Mouse (Mus musculus): ENCODE measurements at regions not wholly inside any gene's neighbourhood (a gene's known extent, or its start where the extent isn't known, plus 50 kb on each side); places are given as distances from the start of the nearest gene placed in this dataset.

DNA sequence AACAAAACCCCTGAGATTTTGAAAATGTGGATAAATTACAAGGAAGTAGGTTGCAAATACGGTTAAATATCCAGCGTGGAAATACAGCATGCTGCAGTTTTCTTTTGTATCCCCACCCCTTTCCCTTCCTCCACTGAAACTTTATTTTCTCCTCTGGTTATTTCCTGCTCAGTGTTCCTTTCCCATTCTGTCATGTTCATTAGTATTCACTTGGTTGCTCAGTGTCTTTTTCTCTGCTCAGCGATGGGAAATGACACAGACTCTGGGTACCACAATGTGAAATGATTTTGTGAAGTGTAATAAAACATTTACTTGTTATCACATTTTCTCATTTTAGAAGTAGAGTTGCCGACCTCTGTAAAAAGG is 169.6 kb upstream of the Col8a1 start:
- Histone ChIP-seq H3K36me3 (no peaks in the 10 kb centered on the region), H3K9me3 (replicated peaks) (no peaks in the 10 kb centered on the region), H3K27ac (no peak overlapping the region), H3K4me3 (no peak overlapping the region), H3K4me2 (no peak overlapping the region), H3K9ac (no peak overlapping the region), H3K4me1 (replicated peaks) (0 out of 2 replicates have a peak, but pooled peaks cover 4% of the 10 kb centered on the region), H3K27me3 (no peaks in the 10 kb centered on the region)
- 62% methylated on average over 4 of the region's 4 CpGs for WGBS
- ATAC-seq (replicated peaks; ENCODE audit: insufficient number of reproducible peaks, insufficient read depth, low FRiP score, low read depth): no peak

DNA sequence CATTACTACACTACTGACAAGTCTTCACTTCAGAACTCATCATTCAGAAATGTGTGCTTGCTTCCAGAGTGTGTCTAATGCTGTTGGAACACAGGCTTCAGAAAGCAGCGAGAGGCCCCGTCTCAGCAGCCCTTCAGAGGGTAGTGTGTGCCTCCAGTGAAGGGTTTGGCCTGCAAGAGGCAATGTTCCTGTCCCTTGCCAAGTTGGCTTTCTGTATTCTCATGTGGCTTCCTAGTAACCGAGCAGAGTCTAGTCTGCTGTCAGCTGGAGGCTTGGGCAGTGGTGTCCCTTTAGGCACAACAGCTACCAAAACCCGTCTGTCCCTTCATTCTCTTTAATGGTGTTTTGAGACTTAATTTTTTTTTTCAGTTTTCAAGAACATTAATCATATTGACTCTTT is 173.3 kb upstream of the Col8a1 start:
- Histone ChIP-seq H3K9ac (no peak overlapping the region), H3K27me3 (no peaks in the 10 kb centered on the region), H3K4me3 (no peak overlapping the region), H3K4me2 (no peak overlapping the region), H3K27ac (no peak overlapping the region), H3K36me3 (no peaks in the 10 kb centered on the region), H3K4me1 (replicated peaks) (0 out of 2 replicates have a peak, but pooled peaks cover 4% of the 10 kb centered on the region), H3K9me3 (replicated peaks) (no peaks in the 10 kb centered on the region)
- ATAC-seq (replicated peaks; ENCODE audit: insufficient number of reproducible peaks, insufficient read depth, low FRiP score, low read depth): 0 out of 2 replicates have a peak, but pooled peaks have one; percentile 18
- WGBS: 72% methylated on average over 4 of the region's 4 CpGs

DNA sequence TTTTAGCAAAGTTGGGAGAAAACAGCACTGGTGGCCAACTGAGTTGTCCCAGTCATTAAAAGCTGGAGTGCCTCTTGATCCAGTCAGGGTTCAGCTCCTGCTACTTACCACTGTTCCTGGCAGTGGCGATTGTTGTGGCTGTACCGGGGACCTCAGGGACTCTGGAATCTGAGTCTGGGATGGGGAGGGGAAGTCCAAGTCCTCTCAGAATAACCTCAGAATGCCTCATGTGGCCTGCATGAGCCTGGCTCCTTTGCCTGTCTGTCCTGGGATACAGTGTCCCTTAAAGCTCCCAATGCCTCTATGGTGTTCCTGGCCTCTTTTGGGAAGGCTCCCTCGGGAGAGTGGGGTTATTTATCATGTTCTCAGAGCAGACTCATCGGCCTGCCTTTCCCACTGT is 173.8 kb upstream of the Col8a1 start:
- Histone ChIP-seq H3K9me3 (replicated peaks) (no peaks in the 10 kb centered on the region), H3K36me3 (no peaks in the 10 kb centered on the region), H3K27me3 (no peaks in the 10 kb centered on the region), H3K4me2 (no peak overlapping the region), H3K27ac (no peak overlapping the region), H3K4me3 (no peak overlapping the region), H3K9ac (no peak overlapping the region), H3K4me1 (replicated peaks) (0 out of 2 replicates have a peak, but pooled peaks cover 4% of the 10 kb centered on the region)
- WGBS: 34% methylated on average over 4 of the region's 4 CpGs
- ATAC-seq (replicated peaks; ENCODE audit: insufficient number of reproducible peaks, insufficient read depth, low FRiP score, low read depth): no peak

DNA sequence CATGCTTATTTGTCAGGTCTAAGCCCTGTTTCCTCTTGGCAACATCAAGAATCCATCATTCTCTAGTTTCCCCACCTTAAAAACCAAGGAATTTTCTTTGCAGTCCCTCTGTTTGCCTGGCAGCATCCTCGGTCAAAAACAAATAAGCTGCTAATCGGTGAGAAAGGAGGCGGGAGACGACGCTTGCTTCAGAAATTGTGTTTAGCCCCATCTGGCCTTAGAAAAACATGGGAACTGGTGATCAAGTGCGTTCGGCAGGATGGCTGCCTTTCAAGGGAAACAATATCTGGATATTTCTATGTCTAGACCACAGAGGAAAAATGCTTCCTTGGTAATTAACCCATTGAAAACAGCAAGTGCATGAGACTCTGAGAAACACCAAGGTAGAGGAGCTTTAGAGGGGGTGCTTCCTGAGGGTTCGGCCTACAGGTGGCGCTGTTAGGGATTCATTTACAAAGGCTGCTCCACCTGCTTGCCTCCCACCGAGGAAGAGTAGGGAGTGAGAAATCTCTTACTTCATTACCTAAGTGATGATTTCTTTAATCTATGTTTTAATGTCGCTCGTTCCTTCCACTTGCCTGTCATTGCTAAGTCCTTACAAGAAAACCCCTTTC is 174.7 kb upstream of the Col8a1 start:
- no peak overlapping the region for H3K4me2 ChIP-seq
- H3K4me1 ChIP-seq (replicated peaks): 0 out of 2 replicates have a peak, but pooled peaks cover 4% of the 10 kb centered on the region
- 71% methylated on average over 12 of the region's 12 CpGs for WGBS
- H3K9me3 ChIP-seq (replicated peaks): no peaks in the 10 kb centered on the region
- H3K27ac ChIP-seq: no peak overlapping the region
- no peaks in the 10 kb centered on the region for H3K27me3 ChIP-seq
- H3K9ac ChIP-seq: no peak overlapping the region
- no peak for ATAC-seq (replicated peaks; ENCODE audit: insufficient number of reproducible peaks, insufficient read depth, low FRiP score, low read depth)
- no peaks in the 10 kb centered on the region for H3K36me3 ChIP-seq
- no peak overlapping the region for H3K4me3 ChIP-seq

DNA sequence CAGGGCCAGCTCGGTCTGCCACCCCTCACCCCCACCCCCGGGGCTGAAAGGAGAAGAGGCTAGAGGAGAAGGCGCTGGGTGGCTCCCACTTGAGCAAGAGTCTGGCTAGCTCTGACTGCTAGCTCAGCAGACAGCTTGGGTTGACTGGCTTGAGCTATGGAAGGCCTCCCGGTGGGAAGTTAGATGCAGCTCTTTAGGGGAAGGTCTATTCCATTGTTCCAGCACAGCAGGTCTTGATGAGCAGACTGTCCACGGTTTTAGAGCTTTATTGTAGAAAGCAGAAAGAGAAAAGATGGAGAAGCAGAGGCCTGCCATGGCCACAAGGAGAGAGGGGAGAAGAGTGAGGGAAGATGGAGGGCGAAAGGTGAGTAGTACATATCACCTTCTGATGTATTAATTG is 190.9 kb upstream of the Col8a1 start:
- ATAC-seq (replicated peaks; ENCODE audit: insufficient number of reproducible peaks, insufficient read depth, low FRiP score, low read depth): no peak
- Histone ChIP-seq H3K9me3 (replicated peaks) (no peaks in the 10 kb centered on the region), H3K27me3 (no peaks in the 10 kb centered on the region), H3K4me1 (replicated peaks) (no peaks in the 10 kb centered on the region), H3K36me3 (no peaks in the 10 kb centered on the region), H3K27ac (no peak overlapping the region), H3K4me2 (no peak overlapping the region), H3K9ac (no peak overlapping the region), H3K4me3 (no peak overlapping the region)
- WGBS: 68% methylated on average over 6 of the region's 6 CpGs

DNA sequence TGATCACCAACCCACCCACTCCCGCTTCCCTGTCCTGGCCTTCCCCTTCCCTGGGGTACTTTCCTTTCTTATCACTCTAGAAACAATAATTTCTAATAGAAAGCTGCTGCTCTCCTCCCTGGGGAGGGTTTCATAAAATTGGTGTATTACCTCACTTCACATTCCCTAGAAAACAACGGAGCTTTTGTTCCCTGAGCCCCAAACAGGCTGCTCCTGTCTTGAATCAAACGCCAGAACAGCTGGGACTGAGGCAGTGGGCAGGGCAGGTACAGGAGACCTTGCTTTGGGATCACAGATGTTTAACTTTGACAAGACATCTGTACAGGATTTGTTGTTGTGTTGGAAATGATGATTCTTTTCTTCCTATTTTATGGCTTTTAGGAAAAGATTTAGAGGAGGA is 192.8 kb upstream of the Col8a1 start:
- no peaks in the 10 kb centered on the region for H3K4me1 ChIP-seq (replicated peaks)
- H3K9me3 ChIP-seq (replicated peaks): no peaks in the 10 kb centered on the region
- WGBS: 47% methylated on average over 3 of the region's 3 CpGs
- H3K4me3 ChIP-seq: no peak overlapping the region
- no peak for ATAC-seq (replicated peaks; ENCODE audit: insufficient number of reproducible peaks, insufficient read depth, low FRiP score, low read depth)
- H3K9ac ChIP-seq: no peak overlapping the region
- no peaks in the 10 kb centered on the region for H3K27me3 ChIP-seq
- H3K4me2 ChIP-seq: no peak overlapping the region
- no peak overlapping the region for H3K27ac ChIP-seq
- no peaks in the 10 kb centered on the region for H3K36me3 ChIP-seq

DNA sequence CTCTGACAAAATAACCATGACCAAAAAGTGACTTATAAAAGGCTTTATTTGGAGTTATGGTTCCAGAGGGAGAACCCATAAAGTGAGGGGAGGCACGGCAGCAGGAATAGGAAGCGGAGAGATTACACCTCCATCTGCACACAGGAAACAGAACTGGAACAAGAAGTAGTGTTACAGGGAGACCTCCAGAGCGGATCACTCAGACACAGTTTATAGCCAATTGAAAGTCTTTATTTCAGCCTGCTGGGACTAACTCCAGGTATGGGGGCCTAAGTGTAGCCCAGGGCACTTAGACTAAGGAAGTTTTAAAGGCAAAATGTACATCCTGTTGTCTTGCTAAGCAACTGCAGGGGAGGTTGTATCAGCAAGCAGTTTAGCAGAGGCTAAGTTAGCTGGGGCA is 195.1 kb upstream of the Col8a1 start:
- no peaks in the 10 kb centered on the region for H3K36me3 ChIP-seq
- H3K9ac ChIP-seq: no peak overlapping the region
- ATAC-seq (replicated peaks; ENCODE audit: insufficient number of reproducible peaks, insufficient read depth, low FRiP score, low read depth): no peak
- 82% methylated on average over 3 of the region's 3 CpGs for WGBS
- H3K4me3 ChIP-seq: no peak overlapping the region
- H3K9me3 ChIP-seq (replicated peaks): no peaks in the 10 kb centered on the region
- H3K27me3 ChIP-seq: no peaks in the 10 kb centered on the region
- no peak overlapping the region for H3K27ac ChIP-seq
- no peak overlapping the region for H3K4me2 ChIP-seq
- no peaks in the 10 kb centered on the region for H3K4me1 ChIP-seq (replicated peaks)

DNA sequence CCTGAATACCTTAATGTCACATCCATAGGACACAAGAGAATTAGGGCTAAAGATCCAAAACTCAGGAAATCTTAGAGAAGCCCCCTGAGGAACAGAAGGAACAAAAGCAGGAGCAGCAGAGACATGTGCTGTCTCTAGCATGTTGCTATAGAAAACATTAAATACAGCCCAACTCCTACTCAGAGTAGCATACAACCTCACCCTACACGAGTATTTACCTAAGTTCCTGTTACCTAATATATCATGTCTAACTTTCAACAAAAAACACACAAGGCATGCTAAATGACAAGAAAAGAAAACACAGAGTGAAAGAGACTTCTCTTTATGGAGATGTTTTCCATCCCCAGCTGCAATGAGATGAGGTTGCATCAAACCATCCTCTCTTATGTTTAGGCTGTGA is 216.4 kb upstream of the Col8a1 start:
- Histone ChIP-seq H3K9ac (no peak overlapping the region), H3K27me3 (no peaks in the 10 kb centered on the region), H3K9me3 (replicated peaks) (no peaks in the 10 kb centered on the region), H3K4me1 (replicated peaks) (no peaks in the 10 kb centered on the region), H3K27ac (no peak overlapping the region), H3K4me3 (no peak overlapping the region), H3K36me3 (no peaks in the 10 kb centered on the region), H3K4me2 (no peak overlapping the region)
- no peak for ATAC-seq (replicated peaks; ENCODE audit: insufficient number of reproducible peaks, insufficient read depth, low FRiP score, low read depth)
- WGBS: 50% methylated on average over 1 of the region's 1 CpGs

DNA sequence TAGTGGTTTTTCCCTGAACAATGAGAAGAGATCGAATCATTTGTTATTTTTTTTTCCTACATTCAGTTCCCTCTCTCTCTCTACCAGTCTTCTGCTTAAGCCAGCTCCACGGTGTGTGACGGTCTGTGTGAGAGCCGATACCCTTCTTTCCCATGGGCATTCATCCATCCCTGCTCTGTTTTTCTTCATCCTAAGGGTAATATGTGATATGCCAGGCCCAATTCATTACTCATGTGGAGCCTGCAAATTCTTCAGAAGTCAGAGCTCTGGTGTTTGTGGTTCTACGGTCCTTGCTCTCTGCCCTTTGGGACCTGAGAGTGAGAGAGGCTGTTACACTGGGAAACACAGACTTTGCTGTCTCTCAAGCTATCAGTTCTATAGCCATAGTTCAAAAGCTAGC is 229.6 kb upstream of the Col8a1 start:
- Histone ChIP-seq H3K9ac (no peak overlapping the region), H3K4me2 (no peak overlapping the region), H3K4me3 (no peak overlapping the region), H3K27me3 (no peaks in the 10 kb centered on the region), H3K4me1 (replicated peaks) (no peaks in the 10 kb centered on the region), H3K27ac (no peak overlapping the region), H3K36me3 (no peaks in the 10 kb centered on the region), H3K9me3 (replicated peaks) (no peaks in the 10 kb centered on the region)
- WGBS: 69% methylated on average over 5 of the region's 5 CpGs
- no peak for ATAC-seq (replicated peaks; ENCODE audit: insufficient number of reproducible peaks, insufficient read depth, low FRiP score, low read depth)

DNA sequence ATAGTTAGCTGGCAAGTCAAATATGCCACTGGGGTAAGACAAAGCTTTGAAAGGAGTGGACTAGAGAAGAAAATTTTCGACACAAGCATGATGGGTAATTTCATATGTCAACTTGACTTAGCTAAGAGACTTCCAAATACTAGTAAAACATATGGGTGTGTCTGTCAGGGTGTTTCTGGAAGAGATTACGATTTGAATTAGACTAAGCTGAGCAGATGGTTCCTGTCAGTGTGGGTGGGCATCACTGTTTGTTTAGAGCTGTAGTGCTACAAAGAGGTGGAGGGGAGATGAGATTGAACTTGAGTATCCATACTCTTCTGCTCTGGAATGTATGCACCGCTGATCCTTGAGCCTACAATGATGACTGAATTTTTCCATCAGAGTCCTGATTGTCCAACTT is 251.2 kb upstream of the Col8a1 start:
- no peaks in the 10 kb centered on the region for H3K4me1 ChIP-seq (replicated peaks)
- H3K4me2 ChIP-seq: no peak overlapping the region
- H3K9me3 ChIP-seq (replicated peaks): no peaks in the 10 kb centered on the region
- no peaks in the 10 kb centered on the region for H3K36me3 ChIP-seq
- 67% methylated on average over 3 of the region's 3 CpGs for WGBS
- H3K27me3 ChIP-seq: no peaks in the 10 kb centered on the region
- no peak for ATAC-seq (replicated peaks; ENCODE audit: insufficient number of reproducible peaks, insufficient read depth, low FRiP score, low read depth)
- no peak overlapping the region for H3K9ac ChIP-seq
- no peak overlapping the region for H3K27ac ChIP-seq
- no peak overlapping the region for H3K4me3 ChIP-seq

DNA sequence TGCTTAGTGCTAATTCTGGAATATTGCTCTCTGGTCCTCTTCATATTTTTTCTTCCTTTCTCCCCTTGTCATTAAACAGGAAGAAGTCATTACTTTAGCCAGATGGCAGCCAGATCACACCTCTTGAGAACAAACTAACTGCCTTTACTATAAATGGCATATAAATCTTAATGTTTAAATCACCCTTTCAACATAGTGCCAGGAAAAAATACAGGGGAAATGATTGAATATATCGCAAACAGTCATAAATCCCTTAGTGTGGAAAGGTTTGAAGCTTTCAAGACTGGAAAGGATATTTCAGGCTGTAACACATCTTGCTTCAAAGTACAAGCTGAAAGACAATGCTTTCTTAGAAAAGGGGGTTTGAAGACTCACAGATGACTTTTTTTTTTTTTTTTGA is 259.0 kb upstream of the Col8a1 start:
- no peaks in the 10 kb centered on the region for H3K4me1 ChIP-seq (replicated peaks)
- H3K27ac ChIP-seq: no peak overlapping the region
- no peaks in the 10 kb centered on the region for H3K9me3 ChIP-seq (replicated peaks)
- H3K4me2 ChIP-seq: no peak overlapping the region
- H3K9ac ChIP-seq: no peak overlapping the region
- no peak overlapping the region for H3K4me3 ChIP-seq
- no peaks in the 10 kb centered on the region for H3K36me3 ChIP-seq
- 70% methylated on average over 1 of the region's 1 CpGs for WGBS
- no peaks in the 10 kb centered on the region for H3K27me3 ChIP-seq
- ATAC-seq (replicated peaks; ENCODE audit: insufficient number of reproducible peaks, insufficient read depth, low FRiP score, low read depth): no peak

DNA sequence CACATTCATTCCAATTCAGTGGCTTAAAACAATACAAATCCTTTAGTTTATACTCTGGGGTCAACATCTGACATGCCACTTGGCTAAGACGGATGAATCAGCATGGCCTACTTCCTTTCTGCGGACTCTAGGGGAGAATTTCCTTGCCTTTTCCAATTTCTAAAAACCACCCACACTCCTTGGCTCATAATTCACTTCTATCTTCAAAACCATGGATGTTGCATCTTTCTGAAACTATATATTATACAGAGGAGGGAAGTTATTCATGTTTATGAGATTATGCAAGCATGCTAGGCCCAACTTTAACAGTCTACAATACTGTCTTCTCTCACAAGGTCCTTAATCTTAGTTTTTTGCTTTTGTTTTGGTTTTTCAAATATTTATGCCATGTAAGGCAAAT is 273.0 kb upstream of the Col8a1 start:
- Histone ChIP-seq H3K4me3 (no peak overlapping the region), H3K27ac (no peak overlapping the region), H3K4me1 (replicated peaks) (no peaks in the 10 kb centered on the region), H3K27me3 (no peaks in the 10 kb centered on the region), H3K9ac (no peak overlapping the region), H3K36me3 (no peaks in the 10 kb centered on the region), H3K4me2 (no peak overlapping the region), H3K9me3 (replicated peaks) (no peaks in the 10 kb centered on the region)
- WGBS: 82% methylated on average over 2 of the region's 2 CpGs
- no peak for ATAC-seq (replicated peaks; ENCODE audit: insufficient number of reproducible peaks, insufficient read depth, low FRiP score, low read depth)
